11 mouse cellular contexts compared by ENCODE assay signal in genomic region chr13:53310442-53310841, GRCm38 (mm10). TPM values are rescaled to one million over a fixed set of nuclear protein-coding genes. Genes with fewer than 3 reads are reported as not detected.
DNase-seq lines count a peak whose midpoint lies in the region; ATAC-seq and TF ChIP-seq lines count a peak whose summit lies in the region.
"Had no signal": no experiment of that assay in that cellular context is flagged by ENCODE, and none has a peak within 500 bp of the region (broad histone marks: within the 10 kb centered on the region; RNA-seq: fewer than 3 reads in every experiment).

No protein-coding gene starts in this region.

- TF ChIP-seq POLR2A in limb, embryonic 14.5 days (IDR thresholded peaks at IDR 0.05; ENCODE audit: borderline replicate concordance, extremely low read depth, insufficient read depth, insufficient read length) = no peak

- WGBS in hindbrain, embryonic 12.5 days = 86% methylated on average over 5 of the region's 5 CpGs
- WGBS in hindbrain, embryonic 16.5 days = 90% methylated on average over 5 of the region's 5 CpGs
- WGBS in midbrain, embryonic 11.5 days = 89% methylated on average over 5 of the region's 5 CpGs
- 93% methylated on average over 5 of the region's 5 CpGs for WGBS in midbrain, embryonic 13.5 days
- WGBS in embryonic facial prominence, embryonic 14.5 days = 78% methylated on average over 5 of the region's 5 CpGs
- 55% methylated on average over 5 of the region's 5 CpGs for WGBS in limb, embryonic 14.5 days

- H3K27ac ChIP-seq in hindbrain, embryonic 12.5 days = peak overlapping the region; percentile 67
- H3K27ac ChIP-seq in hindbrain, embryonic 16.5 days (ENCODE audit: low read depth, low read length) = no peak overlapping the region
- no peak overlapping the region for H3K27ac ChIP-seq in midbrain, embryonic 11.5 days (ENCODE audit: low read depth, low read length)
- no peak overlapping the region for H3K27ac ChIP-seq in midbrain, embryonic 13.5 days
- peak overlapping the region; percentile 92 for H3K27ac ChIP-seq in embryonic facial prominence, embryonic 14.5 days (replicated peaks; ENCODE audit: low read depth, low read length)
- H3K27ac ChIP-seq in limb, embryonic 14.5 days (replicated peaks; ENCODE audit: low read depth, low read length) = peak overlapping the region; percentile 85
- H3K27ac ChIP-seq: liver, embryonic 12.5 days had no signal

- H3K9ac ChIP-seq in hindbrain, embryonic 12.5 days = no peak overlapping the region
- H3K9ac ChIP-seq in hindbrain, embryonic 16.5 days (ENCODE audit: low read depth, low read length) = no peak overlapping the region
- no peak overlapping the region; the same call in 1 of the 2 replicates for H3K9ac ChIP-seq in midbrain, embryonic 11.5 days (ENCODE audit: low read length)
- no peak overlapping the region for H3K9ac ChIP-seq in midbrain, embryonic 13.5 days (replicated peaks)
- H3K9ac ChIP-seq in embryonic facial prominence, embryonic 14.5 days (ENCODE audit: low read depth, low read length) = no peak overlapping the region; the same call in 1 of the 2 replicates
- no peak overlapping the region for H3K9ac ChIP-seq in limb, embryonic 14.5 days (ENCODE audit: low read depth, low read length, severe bottlenecking)
- H3K9ac ChIP-seq: liver, embryonic 12.5 days had no signal

- H3K9me3 ChIP-seq in hindbrain, embryonic 12.5 days (replicated peaks) = no peaks in the 10 kb centered on the region
- H3K9me3 ChIP-seq in hindbrain, embryonic 16.5 days (ENCODE audit: control insufficient read depth, low read length) = no peaks in the 10 kb centered on the region
- H3K9me3 ChIP-seq in midbrain, embryonic 11.5 days (ENCODE audit: control insufficient read depth, low read length) = no peaks in the 10 kb centered on the region
- H3K9me3 ChIP-seq in midbrain, embryonic 13.5 days = no peaks in the 10 kb centered on the region
- no peaks in the 10 kb centered on the region for H3K9me3 ChIP-seq in embryonic facial prominence, embryonic 14.5 days (ENCODE audit: control insufficient read depth, low read length)
- H3K9me3 ChIP-seq in limb, embryonic 14.5 days (ENCODE audit: control insufficient read depth, low read length) = no peaks in the 10 kb centered on the region
- H3K9me3 ChIP-seq: liver, embryonic 12.5 days had no signal

- DNase-seq in midbrain, embryonic 11.5 days (ENCODE audit: low spot score, missing footprints) = peak; percentile 87
- DNase-seq in embryonic facial prominence, embryonic 14.5 days (ENCODE audit: low spot score) = no peak
- no peak for DNase-seq in limb, embryonic 14.5 days (ENCODE audit: low spot score)
- DNase-seq in left cerebral cortex, postnatal 36 days (ENCODE audit: low spot score in 2 of 2) = no peak
- DNase-seq in spleen, adult 18-20 months = no peak
- DNase-seq: cerebellum, adult 8-10 months had no signal

- no peaks in the 10 kb centered on the region for H3K36me3 ChIP-seq in hindbrain, embryonic 12.5 days
- no peaks in the 10 kb centered on the region for H3K36me3 ChIP-seq in hindbrain, embryonic 16.5 days (ENCODE audit: control insufficient read depth, insufficient read depth, low read length)
- H3K36me3 ChIP-seq in midbrain, embryonic 11.5 days (ENCODE audit: control insufficient read depth, insufficient read depth, low read length) = no peaks in the 10 kb centered on the region
- no peaks in the 10 kb centered on the region for H3K36me3 ChIP-seq in midbrain, embryonic 13.5 days
- H3K36me3 ChIP-seq in embryonic facial prominence, embryonic 14.5 days (ENCODE audit: control insufficient read depth, insufficient read depth, low read length) = no peaks in the 10 kb centered on the region
- no peaks in the 10 kb centered on the region for H3K36me3 ChIP-seq in limb, embryonic 14.5 days (ENCODE audit: control insufficient read depth, insufficient read depth, low read length)
- H3K36me3 ChIP-seq: liver, embryonic 12.5 days had no signal

- H3K4me3 ChIP-seq in hindbrain, embryonic 12.5 days = no peak overlapping the region
- no peak overlapping the region for H3K4me3 ChIP-seq in hindbrain, embryonic 16.5 days (ENCODE audit: low read length)
- H3K4me3 ChIP-seq in midbrain, embryonic 11.5 days (ENCODE audit: low read depth, low read length) = no peak overlapping the region
- H3K4me3 ChIP-seq in midbrain, embryonic 13.5 days (replicated peaks) = no peak overlapping the region
- no peak overlapping the region for H3K4me3 ChIP-seq in embryonic facial prominence, embryonic 14.5 days (ENCODE audit: low read depth, low read length)
- H3K4me3 ChIP-seq in limb, embryonic 14.5 days (replicated peaks; ENCODE audit: low read length) = no peak overlapping the region
- H3K4me3 ChIP-seq: liver, embryonic 12.5 days had no signal

- H3K4me2 ChIP-seq in hindbrain, embryonic 12.5 days (replicated peaks) = no peak overlapping the region
- no peak overlapping the region for H3K4me2 ChIP-seq in hindbrain, embryonic 16.5 days (ENCODE audit: low read length)
- no peak overlapping the region; the same call in 1 of the 2 replicates for H3K4me2 ChIP-seq in midbrain, embryonic 11.5 days
- H3K4me2 ChIP-seq in midbrain, embryonic 13.5 days (replicated peaks) = no peak overlapping the region
- H3K4me2 ChIP-seq in embryonic facial prominence, embryonic 14.5 days (ENCODE audit: low read depth, low read length) = no peak overlapping the region
- no peak overlapping the region for H3K4me2 ChIP-seq in limb, embryonic 14.5 days (replicated peaks; ENCODE audit: low read depth, low read length, severe bottlenecking)

- peaks cover 9% of the 10 kb centered on the region; the same call in 1 of the 2 replicates for H3K4me1 ChIP-seq in hindbrain, embryonic 12.5 days
- H3K4me1 ChIP-seq in hindbrain, embryonic 16.5 days (ENCODE audit: control insufficient read depth, insufficient read depth, low read depth, low read length) = peaks cover 9% of the 10 kb centered on the region
- 0 out of 2 replicates have a peak, but pooled peaks cover 4% of the 10 kb centered on the region for H3K4me1 ChIP-seq in midbrain, embryonic 11.5 days (ENCODE audit: control insufficient read depth, insufficient read depth, low read length)
- H3K4me1 ChIP-seq in midbrain, embryonic 13.5 days (replicated peaks) = peaks cover 12% of the 10 kb centered on the region
- peaks cover 27% of the 10 kb centered on the region for H3K4me1 ChIP-seq in embryonic facial prominence, embryonic 14.5 days (ENCODE audit: control insufficient read depth, insufficient read depth, low read length)
- H3K4me1 ChIP-seq in limb, embryonic 14.5 days (ENCODE audit: control insufficient read depth, insufficient read depth, low read length) = peaks cover 25% of the 10 kb centered on the region
- H3K4me1 ChIP-seq: liver, embryonic 12.5 days had no signal

- intact Hi-C loops in left cerebral cortex, postnatal 36 days (cut with DNase I) = no loop called here

- H3K27me3 ChIP-seq in hindbrain, embryonic 12.5 days = no peaks in the 10 kb centered on the region
- H3K27me3 ChIP-seq in hindbrain, embryonic 16.5 days (replicated peaks; ENCODE audit: control insufficient read depth, insufficient read depth, low read length) = no peaks in the 10 kb centered on the region
- no peaks in the 10 kb centered on the region for H3K27me3 ChIP-seq in midbrain, embryonic 11.5 days (ENCODE audit: control insufficient read depth, insufficient read depth, low read length)
- H3K27me3 ChIP-seq in midbrain, embryonic 13.5 days = no peaks in the 10 kb centered on the region
- no peaks in the 10 kb centered on the region for H3K27me3 ChIP-seq in embryonic facial prominence, embryonic 14.5 days (replicated peaks; ENCODE audit: control insufficient read depth, insufficient read depth, low read length)
- no peaks in the 10 kb centered on the region for H3K27me3 ChIP-seq in limb, embryonic 14.5 days (ENCODE audit: control insufficient read depth, insufficient read depth, low read length)

- no peak for ATAC-seq in hindbrain, embryonic 12.5 days (ENCODE audit: low FRiP score)
- no peak for ATAC-seq in hindbrain, embryonic 16.5 days
- ATAC-seq in midbrain, embryonic 11.5 days (ENCODE audit: low FRiP score) = no peak
- ATAC-seq in midbrain, embryonic 13.5 days = no peak
- no peak for ATAC-seq in embryonic facial prominence, embryonic 14.5 days (ENCODE audit: low read depth)
- ATAC-seq in limb, embryonic 14.5 days (ENCODE audit: low FRiP score, low read depth) = no peak
- ATAC-seq: liver, embryonic 12.5 days had no signal

RNA-seq across cellular contexts. Expression of gene Ror2, which starts 24.5 kb away (rescaled TPM):
- 16.7 and 17.8 TPM in 2 replicates for polyA plus RNA-seq in hindbrain, embryonic 12.5 days (2016; fragmentation: Nextera tagmentation; extraction: Ambion mirVana)
- 2.2 and 3.0 TPM in 2 replicates for polyA plus RNA-seq in hindbrain, embryonic 16.5 days (2015; fragmentation: Nextera tagmentation; extraction: Ambion mirVana)
- polyA plus RNA-seq in midbrain, embryonic 11.5 days (2014; fragmentation: Nextera tagmentation; extraction: Ambion mirVana) = 3.4 and 4.8 TPM in 2 replicates
- polyA plus RNA-seq in midbrain, embryonic 13.5 days (2015; fragmentation: Nextera tagmentation; extraction: Ambion mirVana) = 1.9 and 3.5 TPM in 2 replicates
- polyA plus RNA-seq in embryonic facial prominence, embryonic 14.5 days (2014; fragmentation: Nextera tagmentation; extraction: Ambion mirVana) = 16.4 and 17.1 TPM in 2 replicates
- polyA plus RNA-seq in limb, embryonic 14.5 days (2012; rRNA removed) = 33.0 and 48.1 TPM in 2 replicates
- 19.0 and 22.5 TPM in 2 replicates for polyA plus RNA-seq in limb, embryonic 14.5 days (2014; fragmentation: Nextera tagmentation; extraction: Ambion mirVana)
- total RNA-seq in left cerebral cortex, postnatal 36 days (2021) = 1 to 10 TPM; 1.3 to 1.5 TPM
- total RNA-seq: MEL had no signal

Comparison
In these comparisons a context has a peak if more than half of its experiments do, and no peak if none do; other contexts are left out.
1. H3K27ac ChIP-seq: peak in hindbrain, embryonic 12.5 days (single experiment), embryonic facial prominence, embryonic 14.5 days (single experiment) and limb, embryonic 14.5 days (single experiment); none in hindbrain, embryonic 16.5 days (single experiment), midbrain, embryonic 11.5 days (single experiment) and midbrain, embryonic 13.5 days (single experiment).